Mouse (Mus musculus): ENCODE measurements around the gene Znrf3.
"Not testable (repeated sequence)": the region's sequence is repeated elsewhere in the genome, so short reads cannot be mapped to it uniquely, and the experiment has no call there.

The Znrf3 gene

DNA sequence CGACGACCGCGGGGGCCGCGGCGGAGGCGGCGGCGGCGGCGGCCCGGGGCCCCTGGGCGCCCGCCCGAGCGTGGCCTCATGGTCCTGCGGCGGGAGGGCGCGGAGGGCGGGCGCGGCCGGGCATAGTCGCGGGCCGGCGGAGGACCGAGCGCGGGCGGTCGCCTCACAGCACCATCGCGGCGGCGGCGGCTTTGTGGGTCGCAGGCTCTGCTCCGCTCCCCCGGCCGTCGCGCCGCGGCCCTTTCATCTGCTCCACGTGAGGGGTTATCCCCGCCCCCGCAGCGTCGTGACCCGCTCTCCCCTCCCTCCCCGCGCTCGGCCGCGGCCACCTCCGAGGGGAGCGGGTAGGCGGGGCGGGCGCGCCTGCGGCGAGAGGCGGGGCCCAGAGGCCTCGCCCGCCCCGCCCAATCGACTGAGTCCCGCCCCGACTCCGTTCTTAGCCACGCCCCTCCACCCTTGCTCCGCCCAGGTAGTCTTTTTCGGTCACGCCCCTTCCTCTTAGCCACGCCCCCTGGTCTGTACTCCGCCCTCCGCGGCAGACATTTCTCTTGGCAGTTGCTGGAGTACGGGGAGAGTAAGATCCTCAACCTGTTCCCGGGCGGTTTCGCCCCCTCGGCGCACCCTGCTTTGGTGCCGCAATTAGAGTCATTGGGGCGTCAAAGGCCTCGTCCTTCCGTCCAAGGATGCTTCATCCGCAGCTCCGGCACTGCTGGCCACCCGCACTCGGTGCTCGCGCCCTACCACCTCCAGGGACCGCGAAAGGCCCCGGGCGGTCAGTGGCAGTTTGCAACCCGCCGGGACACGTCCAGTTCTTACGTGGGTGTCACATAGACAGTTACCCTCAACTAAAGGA is at the start of gene Znrf3:
Znrf3 (minus strand) TSS at position 249 of the 853 bp plus-strand sequence.
- DNase-seq, result peak; percentile 91

DNA sequence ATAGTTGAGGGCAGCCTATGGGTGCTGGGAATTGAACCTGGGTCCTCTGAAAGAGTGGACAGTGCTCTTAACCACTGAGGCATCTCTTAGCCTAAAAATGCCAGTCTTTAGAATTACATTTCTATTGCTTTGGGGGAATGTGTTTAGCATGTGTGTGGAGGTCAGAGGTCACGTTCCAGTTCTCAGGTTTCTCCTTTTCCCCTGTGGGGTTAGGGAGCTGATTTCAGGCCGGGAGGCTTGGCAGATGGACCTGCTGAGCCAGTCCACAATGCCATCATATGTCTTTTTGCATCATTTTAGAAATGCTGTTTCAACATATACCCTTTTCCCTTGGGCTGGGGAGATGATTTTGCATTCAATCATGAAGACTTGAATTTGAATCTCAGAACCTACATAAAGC is 49.2 kb upstream of the Znrf3 start:
- DNase-seq, result no peak

DNA sequence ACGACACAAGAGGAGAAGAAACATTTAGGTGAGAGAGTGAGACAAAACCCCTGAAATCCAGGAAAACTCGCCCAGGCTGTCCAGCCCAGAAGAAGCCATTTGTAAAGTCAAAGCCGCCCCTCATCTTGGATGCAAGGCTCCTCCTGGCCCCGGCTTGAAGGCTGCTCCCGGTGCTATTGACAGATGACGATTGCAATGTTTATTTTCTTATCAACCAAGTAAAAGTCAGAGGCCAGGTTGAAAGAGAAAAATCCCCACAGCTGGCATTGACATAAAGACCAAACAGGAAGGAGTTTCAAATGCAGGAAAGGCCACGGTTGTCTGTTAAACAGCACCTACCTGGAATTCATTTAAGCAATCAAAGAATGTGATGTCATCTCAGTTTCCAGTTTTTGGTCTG is 47.3 kb upstream of the Znrf3 start:
- DNase-seq, result no peak

DNA sequence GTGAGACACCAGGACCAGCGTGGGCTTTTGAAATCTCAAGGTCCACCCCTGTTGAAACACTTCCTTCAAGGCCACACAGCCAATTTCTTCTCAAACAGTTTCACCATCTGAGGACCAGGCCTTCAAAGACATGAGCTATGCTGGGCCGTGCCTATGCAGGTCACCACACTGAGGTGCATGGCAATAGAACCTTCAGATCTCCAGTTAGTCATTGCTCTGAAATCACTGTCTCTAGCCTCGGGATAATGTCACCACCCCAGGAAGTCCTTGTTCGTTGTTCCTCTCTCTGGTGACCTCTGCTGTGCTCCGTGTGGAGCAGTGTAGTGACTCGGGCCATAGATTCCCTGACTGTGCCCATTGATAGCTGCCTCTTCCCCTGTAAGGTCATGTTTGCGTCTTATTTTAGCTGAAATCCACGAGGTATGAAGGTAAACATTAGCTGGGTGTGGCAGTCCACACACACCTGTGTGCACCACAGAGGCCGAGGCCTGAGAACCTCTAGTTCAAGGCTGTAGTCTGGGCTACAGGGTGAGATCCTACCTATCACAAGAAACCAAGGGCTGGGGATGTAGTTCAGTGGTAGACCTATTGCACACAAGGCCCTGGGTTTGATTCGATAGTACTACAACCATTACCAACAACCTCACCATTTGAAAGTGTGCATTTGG is 46.5 kb upstream of the Znrf3 start:
- DNase-seq, result no peak

DNA sequence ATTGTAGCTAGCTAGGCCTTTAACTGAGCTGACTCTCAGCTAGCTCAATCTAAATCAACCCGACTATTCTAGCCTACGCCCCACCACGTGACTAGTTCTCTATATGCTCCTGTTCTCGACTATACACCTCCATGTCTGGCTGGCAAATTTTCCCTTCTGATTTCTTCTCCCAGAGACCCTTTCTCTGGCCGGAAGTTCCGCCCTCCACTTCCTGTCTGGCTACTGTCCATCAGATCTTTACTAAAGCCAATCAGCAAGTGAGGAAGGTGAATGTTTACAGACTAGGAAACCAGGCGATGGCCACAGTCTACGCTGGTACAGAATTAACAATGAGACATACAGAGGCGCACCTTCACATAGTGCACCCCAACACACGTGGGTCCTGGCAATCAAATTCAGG is 44.8 kb upstream of the Znrf3 start:
- DNase-seq, result not testable (repeated sequence)

DNA sequence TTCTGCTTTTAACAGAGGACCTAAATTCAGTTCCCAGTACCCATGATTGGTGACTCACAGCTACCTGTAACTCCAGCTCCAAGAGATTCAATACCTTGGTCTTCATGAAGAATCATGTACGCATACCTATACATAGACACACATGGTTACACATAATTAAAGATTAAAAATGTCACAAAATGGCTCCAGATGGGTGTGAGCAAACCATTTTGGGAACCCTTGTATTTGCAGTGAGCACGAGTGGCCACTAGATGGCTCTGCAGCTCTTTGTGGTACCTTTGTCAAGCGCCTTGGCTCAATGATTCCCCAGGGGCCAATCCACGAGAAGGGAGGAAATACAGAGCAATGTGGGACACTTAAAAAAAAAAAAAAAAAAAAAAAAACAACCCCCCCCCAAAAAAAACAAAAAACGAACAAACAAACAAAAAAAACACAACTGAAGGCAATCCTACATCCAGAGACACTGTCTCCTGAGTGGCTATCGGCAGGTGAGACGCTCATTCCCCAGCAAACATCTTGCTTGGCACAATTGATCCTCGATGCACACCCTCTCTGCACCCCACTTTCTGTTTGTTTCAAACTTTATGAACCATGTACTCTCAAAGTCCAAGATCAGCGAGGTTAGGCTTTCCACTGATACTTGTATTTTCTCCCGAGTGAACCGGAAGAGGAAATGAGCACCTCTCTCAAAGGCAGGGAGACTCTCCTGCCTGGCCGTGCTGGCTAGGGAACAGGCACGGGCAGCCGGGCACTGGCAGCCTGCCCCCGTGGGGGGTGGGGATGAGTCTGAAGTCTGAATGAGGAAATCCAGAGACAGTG is 40.8 kb upstream of the Znrf3 start:
- peak; percentile 82 for DNase-seq

DNA sequence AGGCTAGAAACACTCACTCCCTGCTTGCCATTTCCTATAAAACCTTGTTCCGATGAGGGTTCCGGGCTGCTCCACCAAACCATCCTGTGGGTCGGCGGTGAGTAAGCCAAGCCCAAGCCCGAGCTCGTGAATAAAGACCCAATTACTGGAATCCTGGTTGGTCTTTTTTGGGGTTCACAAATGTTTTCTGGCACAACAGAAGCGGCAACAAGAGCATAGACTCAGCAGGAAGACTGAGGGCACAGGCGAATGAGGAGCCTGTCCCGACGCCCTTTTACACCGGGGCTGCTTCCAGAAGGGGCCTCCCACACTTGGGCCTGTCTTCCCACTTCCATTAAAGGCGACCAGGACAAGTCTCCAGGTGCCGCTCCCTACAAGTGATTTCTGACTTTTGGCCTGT is 37.9 kb upstream of the Znrf3 start:
- DNase-seq, result no peak

DNA sequence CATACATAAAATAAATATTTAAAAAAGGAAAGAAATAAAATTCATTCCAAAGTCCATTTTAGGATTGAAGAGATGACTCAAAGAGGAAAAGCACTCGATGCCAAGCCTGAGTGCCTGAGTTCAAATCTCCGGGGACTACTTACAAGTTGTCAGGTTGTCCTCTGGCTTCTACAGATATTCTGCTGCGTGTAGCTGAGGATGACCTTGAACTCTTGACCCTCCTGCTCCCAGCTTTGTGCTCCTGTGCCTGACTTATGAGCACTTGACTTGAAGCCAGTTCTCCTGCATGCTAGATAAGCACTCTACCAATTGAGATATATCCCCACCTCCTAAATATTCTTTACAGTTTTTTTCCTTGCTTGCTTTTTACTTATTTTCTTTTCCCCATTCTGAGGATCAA is 34.2 kb upstream of the Znrf3 start:
- no peak for DNase-seq

DNA sequence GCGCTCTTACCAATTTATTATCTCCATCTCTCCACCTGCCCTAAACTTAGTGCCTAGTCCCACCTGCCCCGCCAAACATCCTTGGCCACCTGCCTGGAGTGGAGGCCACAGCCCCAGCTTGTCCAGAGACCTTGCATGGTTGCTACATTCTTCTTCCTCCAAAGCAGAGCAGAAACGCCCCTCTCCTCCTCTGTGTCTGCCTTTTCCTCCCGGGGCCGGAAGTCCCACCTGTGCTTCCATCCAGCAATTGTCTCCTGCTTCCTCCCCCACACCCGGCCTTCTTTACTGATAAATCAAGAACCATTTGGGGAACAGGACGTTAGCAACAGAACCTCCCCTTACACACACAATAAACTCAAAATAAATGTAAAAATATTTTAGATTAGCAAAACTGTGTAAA is 33.5 kb upstream of the Znrf3 start:
- DNase-seq, result no peak

DNA sequence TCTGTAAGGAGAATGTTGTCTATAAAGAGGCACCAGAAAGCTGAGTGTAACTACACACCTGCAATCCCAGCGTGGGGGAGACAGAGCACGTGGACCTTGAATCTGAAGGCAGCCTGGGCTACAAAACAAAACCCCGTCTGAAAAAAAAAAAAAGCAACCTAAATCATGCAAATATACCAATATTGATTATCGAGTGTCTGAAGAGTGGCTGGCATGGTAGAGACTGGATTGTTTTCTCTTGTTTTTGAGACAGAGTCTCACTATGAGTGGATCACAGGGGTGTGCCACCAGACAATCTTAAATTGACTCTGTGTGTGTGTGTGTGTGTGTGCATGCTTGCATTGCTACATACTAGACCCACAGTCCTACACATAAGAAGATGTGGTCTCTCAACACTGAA is 32.2 kb upstream of the Znrf3 start:
- no peak for DNase-seq

DNA sequence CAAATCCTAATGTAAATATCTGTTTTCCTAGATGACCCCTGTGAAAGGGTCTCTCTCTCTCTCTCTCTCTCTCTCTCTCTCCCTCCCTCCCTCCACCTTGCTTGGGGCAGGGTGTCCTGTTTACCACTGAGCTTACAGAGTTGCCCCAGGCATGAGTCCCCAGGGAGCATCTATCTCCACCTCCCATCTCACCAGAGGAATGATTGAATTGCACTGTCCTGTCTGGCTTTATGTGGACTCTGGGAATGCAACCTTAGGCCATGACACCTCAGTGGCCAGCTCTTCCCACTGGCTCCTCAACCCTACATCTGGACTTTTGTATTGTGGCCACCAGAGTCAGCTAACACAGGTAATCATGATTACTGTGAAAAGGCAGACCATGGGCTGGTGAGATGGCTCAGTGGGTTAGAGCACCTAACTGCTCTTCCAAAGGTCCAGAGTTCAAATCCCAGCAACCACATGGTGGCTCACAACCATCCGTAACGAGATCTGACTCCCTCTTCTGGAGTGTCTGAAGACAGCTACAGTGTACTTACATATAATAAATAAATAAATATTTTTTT is 31.0 kb upstream of the Znrf3 start:
- not testable (repeated sequence) for DNase-seq

DNA sequence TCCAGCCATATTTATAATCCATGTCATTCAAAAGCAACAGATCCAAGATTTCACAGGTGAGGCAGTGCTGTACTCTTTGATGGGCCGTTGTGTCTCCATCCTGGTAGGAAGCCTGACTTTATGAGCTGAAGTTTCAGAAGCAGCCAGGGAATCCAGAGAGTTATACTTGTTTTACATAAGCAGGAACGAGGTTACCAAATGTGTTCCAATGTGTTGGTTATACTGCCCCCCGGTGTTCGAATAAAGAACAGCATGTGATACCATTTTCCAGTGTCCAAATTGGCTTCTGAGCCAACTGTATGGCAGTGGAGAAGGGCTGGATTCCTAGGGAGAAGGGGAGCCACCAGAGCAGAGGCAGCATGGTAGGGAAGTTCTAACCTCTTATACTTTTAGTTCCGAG is 29.5 kb upstream of the Znrf3 start:
- DNase-seq, result peak; percentile 65

DNA sequence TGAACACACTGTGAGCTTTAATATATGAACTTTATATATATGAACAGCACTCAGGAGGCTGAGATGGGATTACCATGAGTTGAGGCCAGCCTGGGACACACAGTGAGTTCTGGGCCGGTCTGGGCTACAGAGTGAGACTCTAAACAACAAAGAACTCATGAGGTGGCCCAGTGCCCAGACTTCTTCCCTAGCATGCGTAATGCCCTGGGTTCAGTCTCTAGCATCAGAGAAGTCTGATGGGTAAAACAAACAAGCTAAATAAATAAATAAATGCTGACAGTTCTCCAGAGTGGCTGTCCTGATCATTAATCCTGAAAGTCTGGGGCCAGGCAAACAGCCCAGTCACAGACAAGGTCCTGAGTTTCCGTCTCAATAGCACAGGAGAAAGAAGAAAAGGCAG is 25.4 kb upstream of the Znrf3 start:
- DNase-seq, result peak; percentile 6

DNA sequence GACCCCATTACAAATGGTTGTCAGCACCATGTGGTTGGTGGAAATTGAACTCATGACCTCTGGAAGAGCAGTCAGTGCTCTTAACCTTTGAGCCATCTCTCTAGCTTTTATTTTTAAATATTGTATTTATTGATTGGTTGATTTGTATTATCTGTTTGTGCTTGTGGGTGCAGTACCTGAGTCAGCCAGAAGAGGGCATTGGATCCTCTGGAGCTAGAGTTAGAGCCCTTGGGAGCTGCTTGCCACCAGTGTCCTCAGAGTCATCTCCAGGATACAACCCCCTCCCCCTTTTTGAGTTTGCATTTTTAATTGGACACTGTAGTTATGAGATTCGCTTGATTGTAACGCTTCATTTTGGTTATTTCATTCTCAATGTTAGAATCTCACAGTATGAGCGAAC is 24.4 kb upstream of the Znrf3 start:
- no peak for DNase-seq

DNA sequence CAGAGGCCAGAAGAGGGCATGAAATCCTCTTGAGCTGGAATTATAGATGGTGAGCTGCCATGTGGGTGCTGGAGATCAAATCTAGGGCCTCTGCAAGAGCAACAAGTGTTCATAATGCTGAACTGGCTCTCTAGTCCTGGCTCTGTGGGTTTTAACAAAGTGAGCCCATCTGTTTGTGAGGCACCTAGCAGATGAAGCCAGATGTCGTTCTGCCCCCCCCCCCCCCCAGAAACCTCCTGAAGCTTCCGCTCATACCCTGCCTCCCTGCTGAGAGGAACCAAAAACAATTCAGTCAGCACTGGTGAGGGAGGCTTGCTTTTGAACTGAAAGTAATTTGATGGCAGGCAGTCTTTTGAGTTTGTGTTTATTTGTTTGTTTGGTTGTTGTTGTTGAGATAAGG is 23.8 kb upstream of the Znrf3 start:
- no peak for DNase-seq

DNA sequence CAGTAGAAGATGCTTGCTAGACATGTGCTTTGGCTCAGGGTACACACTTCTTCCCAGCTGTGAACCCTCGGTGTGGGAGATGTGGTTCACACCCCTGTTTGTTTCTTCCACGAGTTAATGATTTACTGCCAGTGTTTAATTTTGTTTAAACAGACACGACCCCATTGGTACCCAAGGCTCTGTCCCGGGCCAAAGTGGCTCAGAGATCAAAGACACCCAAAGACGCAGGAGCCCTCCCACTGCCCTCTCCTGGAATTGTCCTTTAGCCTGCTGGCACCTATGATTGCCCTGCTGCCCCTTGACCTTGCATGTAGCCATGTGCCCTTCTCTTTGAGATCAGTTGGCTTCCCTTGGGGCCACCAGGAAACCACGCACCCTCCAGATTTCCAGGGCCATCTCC is 7.3 kb upstream of the Znrf3 start:
- no peak for DNase-seq

DNA sequence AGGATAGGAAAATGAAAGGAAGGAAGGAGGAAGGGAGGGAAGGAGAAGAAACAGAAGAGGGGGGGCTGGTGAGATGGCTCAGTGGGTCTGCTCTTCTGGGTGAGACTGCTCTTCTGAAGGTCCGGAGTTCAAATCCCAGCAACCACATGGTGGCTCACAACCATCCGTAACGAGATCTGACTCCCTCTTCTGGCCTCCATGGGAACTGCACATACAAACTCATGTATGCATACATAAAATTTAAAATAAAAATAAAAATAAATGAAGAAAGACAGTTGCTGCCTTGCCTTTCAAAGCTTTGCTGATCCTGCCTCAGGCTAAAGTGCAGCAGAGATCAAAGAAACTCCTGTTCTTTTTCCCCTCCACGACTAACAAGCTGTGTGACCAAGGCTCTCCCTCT is 6.7 kb upstream of the Znrf3 start:
- no peak for DNase-seq

DNA sequence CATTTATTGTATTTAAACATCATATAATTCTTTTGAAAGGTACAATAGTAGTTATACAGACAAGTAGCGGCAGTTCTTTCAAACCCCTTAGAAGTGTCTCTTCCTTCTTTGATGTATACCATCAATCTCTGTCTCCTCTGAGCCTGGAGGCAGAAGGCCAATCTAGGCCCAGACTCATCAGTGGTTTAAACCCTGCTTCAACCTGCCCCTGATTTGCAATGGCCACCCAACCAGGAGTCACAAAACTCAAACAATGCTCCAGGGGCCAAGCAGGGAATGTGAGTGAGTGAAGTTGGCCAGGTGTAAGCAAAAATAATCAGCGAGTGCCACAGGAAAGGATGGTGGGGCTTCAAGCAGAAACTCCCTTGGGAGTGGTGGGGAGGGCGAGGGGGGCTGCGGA is 6.1 kb upstream of the Znrf3 start:
- DNase-seq, result no peak

DNA sequence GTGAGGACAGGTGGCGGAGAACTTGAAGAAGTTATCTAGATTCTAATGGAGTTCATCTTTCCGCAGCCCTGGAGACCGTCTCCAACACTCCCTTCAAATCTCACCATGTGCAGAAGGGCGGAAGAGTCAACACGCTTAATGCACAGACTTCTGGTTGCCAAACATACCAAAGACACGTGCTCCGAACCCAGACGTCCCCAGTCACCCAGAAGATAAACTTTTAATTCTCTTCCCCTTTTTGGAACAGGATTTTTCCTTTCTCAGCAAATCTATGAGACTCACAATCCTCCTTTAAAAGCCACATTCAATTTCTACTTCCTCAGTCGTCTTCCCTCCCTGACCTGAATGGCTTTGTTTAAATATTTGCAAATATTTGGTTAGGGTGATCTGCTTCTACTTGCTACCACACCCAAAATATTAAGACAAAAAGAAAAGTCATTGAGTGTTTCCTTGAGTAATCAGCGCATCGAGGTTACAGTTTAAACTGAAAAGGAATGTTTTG is 856 bp upstream of the Znrf3 start:
- DNase-seq, result no peak

DNA sequence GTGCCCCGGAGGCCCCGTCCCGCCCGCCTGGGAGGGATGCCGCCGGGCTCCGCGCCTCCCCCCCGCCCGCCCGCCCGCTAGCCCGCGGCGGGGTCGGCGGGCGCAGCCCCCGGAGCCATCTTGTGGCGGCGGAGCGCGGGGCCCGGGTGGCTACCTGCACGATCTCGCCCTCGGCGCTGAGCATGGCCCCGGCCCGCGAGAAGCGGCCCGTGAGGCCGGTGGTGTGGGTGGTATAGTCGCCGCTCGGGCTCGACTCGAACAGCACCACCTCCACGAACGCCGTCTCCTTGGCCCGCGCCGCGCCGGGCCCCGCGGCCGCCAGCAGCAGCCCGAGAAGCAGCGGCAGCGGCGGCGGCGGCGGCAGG is 431 bp downstream of the Znrf3 start:
- peak; percentile 34 for DNase-seq

DNA sequence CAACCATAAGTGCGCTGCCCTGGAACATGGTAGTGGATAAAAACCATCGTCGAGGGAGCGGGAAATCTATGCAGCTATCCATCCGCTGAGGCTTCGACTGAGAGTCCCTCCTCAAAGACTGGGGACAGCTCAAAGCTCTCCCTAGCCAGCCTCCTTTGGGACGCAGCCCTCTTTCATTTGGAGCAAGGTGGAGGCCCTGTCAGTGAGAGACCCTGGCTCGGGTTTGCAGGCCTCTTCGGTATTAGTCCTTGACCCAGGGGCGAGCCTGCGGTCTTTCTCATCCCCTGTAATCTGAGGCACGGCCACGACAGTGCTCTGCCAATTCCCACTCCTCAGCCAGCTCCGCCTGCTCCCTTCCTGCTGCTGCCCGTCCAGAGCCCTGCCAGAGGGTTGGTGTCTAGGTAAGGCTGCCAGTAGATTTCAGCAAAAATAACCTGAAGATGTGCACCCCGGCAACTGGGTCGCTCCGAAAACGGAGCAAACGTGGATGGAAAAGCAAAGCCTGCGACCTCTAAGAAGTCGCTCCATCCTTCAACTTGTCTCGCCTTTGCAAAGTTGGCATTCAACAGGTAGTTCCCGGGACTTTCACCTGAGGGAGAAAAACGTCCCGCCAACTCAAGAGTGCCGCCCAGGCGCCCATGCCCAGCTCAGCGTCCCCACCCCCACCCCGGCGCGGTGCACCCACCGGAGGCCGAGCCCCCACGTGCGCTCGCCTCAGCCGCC is 975 bp downstream of the Znrf3 start:
- no peak for DNase-seq

DNA sequence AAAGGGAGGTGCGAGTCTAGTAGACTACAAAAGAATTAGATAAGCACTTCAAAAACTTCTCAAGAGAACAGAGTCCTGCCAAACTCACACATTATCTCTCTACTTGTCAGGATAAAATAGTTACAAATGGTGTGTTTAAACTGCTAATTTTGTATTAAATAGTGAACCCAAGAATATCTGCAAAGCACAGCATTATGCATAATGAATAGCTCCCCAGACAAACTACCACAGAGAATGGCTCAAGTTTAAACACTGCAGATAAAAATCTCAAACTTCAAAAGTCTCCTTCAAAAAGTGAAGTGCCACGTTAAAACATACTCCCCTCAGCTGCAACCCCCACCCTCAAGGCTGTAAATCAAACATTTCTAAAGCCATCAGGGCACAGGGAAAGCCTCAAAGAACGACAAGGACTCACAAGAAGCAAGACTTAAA is 2.0 kb downstream of the Znrf3 start:
- DNase-seq, result no peak
